Mouse (Mus musculus): Measurements from ENCODE around the gene Ankra2.
A peak's percentile ranks its signal among the peaks of the same experiment; 100 is the strongest.

Gene Ankra2

GRCm38 (mm10) chr13:98291712-98292111, 28.8 kb downstream of the Ankra2 start:
- no peak for DNase-seq (ENCODE audit: low read depth, low spot score)

DNA sequence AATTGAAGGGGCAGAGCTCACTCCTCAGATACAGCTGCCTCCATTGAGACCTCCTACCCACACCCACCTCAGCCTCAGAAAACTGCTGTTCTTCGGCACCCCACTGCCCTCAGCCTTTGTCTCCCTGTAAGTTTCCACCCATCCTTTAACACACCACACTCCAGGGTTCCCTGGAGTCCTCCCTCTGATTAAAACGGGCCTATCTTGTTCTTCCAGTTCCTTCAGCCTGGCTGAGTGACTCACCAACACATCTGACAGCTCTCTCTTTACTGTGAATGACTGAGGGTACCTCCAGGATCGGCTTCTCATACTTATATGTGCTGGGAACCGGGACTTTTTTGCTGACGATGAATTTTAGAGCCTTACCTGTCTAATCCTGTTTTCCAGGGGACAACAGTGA, 33.2 kb downstream of the Ankra2 start:
- DNase-seq (ENCODE audit: low read depth, low spot score): no peak

- DNase-seq (ENCODE audit: low read depth, low spot score): peak; percentile 13
Measured at GRCm38 (mm10) chr13:98297883-98298482, 35.1 kb downstream of the Ankra2 start.

DNA sequence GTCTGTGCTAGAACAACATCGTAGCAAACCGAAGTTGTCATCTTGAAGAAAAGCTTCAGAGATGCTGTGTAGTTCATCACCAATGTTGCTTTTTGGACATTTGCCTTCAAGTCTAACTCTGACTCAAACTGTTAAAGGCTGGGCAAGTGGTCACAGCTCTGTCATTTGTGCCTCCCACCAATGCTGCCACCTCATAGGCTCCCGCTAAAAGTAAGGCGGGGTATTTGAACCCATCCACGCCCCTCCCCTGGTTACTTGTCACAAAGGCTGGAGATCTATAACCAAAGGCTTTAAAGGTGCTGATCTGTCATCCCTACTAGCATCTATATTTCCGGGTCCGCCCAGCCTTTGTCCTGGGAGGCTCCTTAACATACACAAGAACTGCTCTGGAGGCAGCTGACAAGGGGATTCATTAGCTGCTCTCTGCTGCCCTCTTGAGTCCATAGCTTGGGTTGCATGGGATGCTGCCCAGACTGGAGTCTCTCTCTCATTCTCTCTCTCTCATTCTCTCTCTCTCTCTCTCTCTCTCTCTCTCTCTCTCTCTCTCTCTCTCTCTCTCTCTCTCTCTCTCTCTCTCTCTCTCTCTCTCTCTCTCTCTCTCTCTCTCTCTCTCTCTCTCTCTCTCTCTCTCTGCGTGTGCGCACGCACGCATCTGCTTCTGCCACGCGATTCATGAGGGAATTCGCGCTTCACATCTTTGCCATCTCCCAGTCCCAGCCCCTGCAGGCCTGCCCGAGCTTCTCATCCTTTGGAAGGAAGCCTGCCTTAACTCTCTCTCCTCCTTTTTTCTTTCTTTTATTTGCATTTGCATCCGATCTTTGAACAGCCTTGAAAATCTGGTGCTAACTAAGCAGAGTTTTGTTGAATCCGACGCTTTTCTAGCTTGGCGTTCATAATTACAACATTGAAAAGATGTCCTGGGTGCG, 36.2 kb downstream of the Ankra2 start:
- DNase-seq (ENCODE audit: low read depth, low spot score): peak; percentile 82

GRCm38 (mm10) chr13:98305257-98305656, 42.4 kb downstream of the Ankra2 start:
- no peak for DNase-seq (ENCODE audit: low read depth, low spot score)

DNA sequence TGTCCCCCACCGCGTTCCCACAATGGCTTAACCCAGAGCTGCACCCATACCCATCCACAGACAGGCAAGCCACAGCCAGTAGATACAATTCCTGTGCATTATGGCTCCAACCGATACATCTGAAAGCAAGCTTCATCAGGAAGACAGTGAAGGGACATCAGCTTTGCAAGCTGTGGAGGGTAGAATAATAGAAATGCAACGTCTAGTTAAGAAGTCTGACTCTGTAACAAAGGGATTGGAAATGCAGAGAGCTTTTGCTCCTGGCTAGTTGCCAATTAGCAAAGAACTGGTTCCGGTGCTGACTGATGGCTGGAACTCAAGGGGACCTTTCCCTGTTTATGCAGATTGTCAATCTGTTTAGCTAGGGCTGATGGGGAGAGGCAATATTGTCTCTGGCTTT, 43.5 kb downstream of the Ankra2 start:
- no peak for DNase-seq (ENCODE audit: low read depth, low spot score)

DNA sequence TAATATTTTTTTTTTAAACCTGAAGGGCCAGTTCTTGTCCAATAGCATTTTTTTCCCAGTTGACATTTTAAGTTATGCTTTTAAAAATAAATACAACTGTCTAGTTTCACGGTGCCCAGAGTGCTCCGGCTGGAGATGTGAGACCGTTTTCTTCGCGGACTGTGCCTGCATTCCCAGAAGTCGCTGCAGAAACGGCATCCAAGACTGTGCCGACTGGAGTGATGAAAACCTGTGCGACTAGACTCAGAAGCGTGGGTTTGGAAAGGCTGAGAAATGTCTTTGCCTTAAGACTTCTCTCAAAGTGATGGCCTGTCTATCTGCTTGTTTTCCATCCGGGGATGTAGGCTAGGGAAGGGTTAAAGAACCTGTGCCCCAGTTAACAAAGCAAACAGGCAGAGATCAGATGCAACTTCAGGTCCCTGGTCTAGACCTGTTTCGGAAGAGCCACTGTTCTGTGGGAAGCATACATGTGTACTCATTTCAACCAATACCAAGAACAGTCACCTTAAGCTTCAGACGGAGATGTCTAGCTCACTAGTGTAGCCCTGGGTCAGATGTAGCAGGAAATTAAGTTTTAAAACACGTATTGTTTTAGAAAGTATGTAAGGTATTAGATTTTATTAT, 44.1 kb downstream of the Ankra2 start:
- DNase-seq (ENCODE audit: low read depth, low spot score): no peak

DNA sequence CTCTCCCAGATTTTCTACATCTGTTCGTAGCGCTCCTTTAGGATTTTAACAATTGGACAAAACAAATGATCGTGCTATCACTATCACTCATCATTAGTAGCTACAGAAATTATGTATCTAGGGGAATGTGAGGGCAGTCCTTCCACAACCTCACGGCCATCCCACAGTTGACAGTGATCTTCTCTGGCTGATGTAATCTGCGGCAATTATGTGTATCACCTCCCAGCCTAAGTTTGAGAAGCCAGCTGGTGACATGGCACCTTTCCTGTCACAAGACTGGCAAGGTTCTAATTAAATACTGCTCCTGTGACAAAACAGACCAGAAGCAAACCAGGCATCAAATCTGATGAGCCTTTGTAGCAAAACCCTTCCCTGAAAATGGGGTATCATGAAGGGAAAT, 45.1 kb downstream of the Ankra2 start:
- no peak for DNase-seq (ENCODE audit: low read depth, low spot score)

DNA sequence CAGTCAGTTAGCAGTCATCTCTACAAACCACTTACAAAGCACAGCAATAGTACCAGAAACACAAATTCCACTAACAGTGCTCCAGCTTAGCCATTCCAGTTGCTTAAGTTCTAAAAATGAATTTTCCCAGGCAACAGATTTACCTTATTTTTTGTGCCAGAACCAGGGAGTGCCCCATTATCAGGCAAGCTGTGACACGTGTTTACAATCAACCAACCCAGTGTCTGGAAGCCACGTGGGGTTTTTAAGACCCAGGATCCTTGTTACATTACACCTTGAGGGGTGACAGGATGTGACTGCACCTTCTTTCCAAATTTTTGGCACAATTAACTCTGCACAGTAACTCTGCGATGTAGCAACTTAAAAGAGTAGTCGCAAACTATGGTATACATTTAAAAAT, 45.9 kb downstream of the Ankra2 start:
- no peak for DNase-seq (ENCODE audit: low read depth, low spot score)

DNA sequence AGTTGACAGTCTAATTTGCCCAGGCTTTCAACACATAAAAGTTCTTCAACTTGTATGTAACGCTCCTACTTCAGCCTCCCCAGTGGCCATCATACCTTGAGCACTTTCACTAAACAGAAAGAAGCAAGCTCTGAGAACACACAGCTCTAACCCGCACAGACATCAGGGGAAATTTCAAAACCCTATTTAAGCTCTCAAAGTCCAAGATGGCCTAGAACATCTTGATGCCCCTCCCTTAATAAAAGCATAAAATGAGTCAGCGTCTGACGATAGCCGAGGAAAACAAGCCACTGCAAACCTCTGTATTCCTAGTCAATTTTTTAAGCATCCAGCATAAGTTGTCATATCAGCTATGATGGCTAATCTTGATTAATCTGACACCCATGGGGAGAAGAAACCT, 48.7 kb downstream of the Ankra2 start:
- no peak for DNase-seq (ENCODE audit: low read depth, low spot score)

DNA sequence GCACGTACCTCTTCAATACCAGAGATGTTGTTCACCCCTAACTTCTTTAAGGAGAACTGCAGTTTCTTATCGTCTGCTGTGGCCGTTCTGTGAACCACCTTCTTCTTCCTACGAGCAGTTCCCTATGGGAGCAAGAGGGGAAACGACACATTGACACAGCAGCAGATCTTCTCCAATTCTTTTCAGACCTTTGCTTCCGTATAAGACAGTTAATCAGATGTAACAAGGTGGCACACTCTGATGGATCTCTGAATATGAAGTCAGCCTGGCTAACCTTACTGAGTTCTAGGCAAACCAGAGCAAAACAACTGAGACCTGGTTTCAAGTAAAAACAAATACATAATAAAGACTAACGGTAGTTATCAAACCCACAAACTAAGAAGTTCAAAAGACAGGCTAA, 50.8 kb downstream of the Ankra2 start:
- no peak for DNase-seq (ENCODE audit: low read depth, low spot score)

- DNase-seq (ENCODE audit: low read depth, low spot score): no peak
Measured at GRCm38 (mm10) chr13:98315124-98315523, 52.2 kb downstream of the Ankra2 start.

- DNase-seq (ENCODE audit: low read depth, low spot score): no peak
Measured at GRCm38 (mm10) chr13:98316140-98316479, 53.2 kb downstream of the Ankra2 start.

DNA sequence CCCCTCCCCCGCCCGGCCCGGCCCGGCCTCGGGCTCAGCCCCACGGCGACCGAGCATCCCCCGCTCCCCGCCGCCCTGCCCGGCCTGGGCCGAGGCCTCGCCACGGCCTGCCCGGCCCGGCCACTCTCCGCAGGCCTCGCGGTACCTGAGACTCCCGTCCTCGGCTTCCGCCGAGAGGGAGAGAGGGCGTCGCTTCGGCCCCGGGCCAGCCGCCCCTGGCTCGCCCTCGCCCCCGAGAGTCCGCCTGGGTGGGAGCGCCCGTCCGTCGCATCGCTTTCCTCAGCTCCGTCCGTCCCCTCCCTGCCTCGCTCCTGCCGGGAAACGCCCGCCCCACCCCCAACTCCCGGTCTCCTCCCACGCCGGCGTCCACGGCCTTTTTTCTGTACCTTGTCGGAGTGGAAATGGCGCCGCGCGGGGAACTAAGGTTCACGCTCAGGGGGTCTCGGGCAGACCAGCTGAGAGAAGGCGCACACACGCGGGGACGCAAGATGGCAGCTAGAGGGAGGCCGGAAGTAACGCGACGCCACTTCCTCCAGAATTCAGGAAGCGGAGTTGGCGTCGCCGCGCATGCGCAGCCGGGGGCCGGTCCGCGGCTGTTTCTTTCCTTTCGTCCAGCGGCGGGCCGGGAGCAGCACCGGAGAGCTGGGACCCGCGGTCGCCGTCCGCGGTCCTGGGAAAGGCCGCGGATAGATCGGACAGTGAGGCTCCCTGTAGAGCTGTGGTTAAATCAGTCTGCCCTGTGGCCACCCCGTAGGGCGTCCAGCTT, 53.8 kb downstream of the Ankra2 start, which contains the start of gene Btf3:
Gene Btf3 (minus strand): TSS at position 527 of the 766 bp plus-strand sequence.
- DNase-seq (ENCODE audit: low read depth, low spot score): peak; percentile 96

- DNase-seq (ENCODE audit: low read depth, low spot score): no peak
Measured at GRCm38 (mm10) chr13:98317246-98317677, 54.4 kb downstream of the Ankra2 start.

GRCm38 (mm10) chr13:98317911-98318310, 55.0 kb downstream of the Ankra2 start:
- DNase-seq (ENCODE audit: low read depth, low spot score): no peak

All from CD4-positive, CD25-positive, alpha-beta regulatory T cell, adult 2 months (primary cell).